Mouse (Mus musculus) granulocyte monocyte progenitor cell, adult 5-6 weeks (primary cell): Measurements from ENCODE around the gene Zfp563. TPM values are rescaled to one million over a fixed set of nuclear protein-coding genes. Genes with fewer than 3 reads are reported as not detected.

ENCODE experiments used
- ATAC-seq: replicated peaks from 2 replicates; pipeline ENCODE4 v1.8.0; 2016; ENCODE audit warnings: mild to moderate bottlenecking, moderate TSS enrichment, inconsistent platforms; ENCODE audit not compliant: poor library complexity, severe bottlenecking
- total RNA-seq, 2 experiments: library from RNA; stranded (forward) in 1 of 2; stranded (reverse) in 1 of 2; fragments of 200-712, 200-1000 nt in 1 of 2; fragments of >200 nt in 1 of 2; fragmentation: Nextera tagmentation in 1 of 2; gene quantifications; 2 replicates each; pipeline ENCODE4 v1.2.3; 2014 to 2017

Zfp563 gene
- total RNA-seq (2014; fragmentation: Nextera tagmentation) (1.2 and 12.9 TPM in 2 replicates), total RNA-seq (2017) (1.6 and 3.3 TPM in 2 replicates)

GRCm38 (mm10) chr17:33089220-33089949 lies at the start of gene Zfp563:
Gene Zfp563 (plus strand): TSS chr17:33089310.
- ATAC-seq, result peak; percentile 90

- no peak for ATAC-seq
These were observed 30.3 kb upstream of the Zfp563 start for GRCm38 (mm10) chr17:33058791-33059190.

DNA sequence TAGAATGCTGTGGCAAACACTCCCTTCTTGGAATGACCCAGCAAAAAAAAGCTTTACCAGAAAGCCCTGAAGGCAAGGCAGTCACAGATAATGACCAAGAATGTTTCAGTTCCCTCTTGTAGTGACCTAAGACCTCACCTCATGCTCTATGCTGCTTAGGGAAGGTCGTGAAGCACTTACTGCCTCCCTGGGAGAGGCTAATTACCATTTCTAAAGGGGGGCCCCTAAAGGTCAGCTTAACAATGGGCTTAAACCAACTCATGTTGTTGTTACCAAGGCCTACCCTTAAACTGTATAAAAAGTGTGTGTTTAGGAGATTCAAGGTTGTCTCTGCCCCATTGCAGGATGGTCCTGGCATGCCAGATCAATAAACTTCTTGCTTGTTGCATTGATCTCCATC lies 26.1 kb upstream of the Zfp563 start:
- ATAC-seq, result no peak

DNA sequence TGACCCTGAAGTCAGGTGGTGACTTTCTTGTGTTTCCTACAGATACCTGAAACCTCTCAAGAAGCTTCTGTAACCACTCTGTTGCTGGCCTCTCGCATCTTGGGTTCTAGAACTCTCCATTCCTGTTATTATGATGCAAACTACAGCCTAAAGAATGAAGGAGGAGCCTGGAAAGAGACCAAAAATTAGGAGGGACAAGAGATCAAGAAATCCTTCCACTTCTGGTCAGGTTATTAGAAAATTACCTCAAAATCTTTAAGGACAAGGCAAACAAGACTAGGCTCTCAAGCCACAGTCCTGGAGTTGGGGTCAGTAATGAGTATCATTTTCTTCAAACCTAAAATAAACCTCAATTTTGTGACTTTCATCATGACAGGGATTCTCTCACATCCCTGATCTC lies 21.2 kb upstream of the Zfp563 start, which contains the start of gene 4921501E09Rik:
TSS of gene 4921501E09Rik (minus strand) at position 101 of the 400 bp plus-strand sequence.
- ATAC-seq, result no peak

DNA sequence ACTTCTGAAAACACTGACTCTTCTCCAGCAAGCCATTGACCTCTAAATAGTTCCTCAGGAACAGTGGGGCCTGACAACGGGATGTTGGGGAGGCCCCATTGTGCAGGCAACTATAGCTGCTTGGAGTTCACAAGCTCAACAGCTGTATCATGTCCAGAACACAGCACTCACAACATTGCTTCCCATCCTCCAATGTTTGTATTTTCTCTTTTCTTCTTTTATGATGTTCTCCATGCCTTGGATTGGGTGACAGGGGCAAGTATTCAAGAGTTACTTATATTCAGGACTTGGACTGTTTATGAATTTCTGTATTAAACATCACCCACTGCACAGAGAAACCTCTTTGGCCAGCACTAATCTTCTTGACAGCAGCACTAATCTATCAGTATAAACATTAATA lies 2.5 kb downstream of the Zfp563 start:
- ATAC-seq, result no peak

DNA sequence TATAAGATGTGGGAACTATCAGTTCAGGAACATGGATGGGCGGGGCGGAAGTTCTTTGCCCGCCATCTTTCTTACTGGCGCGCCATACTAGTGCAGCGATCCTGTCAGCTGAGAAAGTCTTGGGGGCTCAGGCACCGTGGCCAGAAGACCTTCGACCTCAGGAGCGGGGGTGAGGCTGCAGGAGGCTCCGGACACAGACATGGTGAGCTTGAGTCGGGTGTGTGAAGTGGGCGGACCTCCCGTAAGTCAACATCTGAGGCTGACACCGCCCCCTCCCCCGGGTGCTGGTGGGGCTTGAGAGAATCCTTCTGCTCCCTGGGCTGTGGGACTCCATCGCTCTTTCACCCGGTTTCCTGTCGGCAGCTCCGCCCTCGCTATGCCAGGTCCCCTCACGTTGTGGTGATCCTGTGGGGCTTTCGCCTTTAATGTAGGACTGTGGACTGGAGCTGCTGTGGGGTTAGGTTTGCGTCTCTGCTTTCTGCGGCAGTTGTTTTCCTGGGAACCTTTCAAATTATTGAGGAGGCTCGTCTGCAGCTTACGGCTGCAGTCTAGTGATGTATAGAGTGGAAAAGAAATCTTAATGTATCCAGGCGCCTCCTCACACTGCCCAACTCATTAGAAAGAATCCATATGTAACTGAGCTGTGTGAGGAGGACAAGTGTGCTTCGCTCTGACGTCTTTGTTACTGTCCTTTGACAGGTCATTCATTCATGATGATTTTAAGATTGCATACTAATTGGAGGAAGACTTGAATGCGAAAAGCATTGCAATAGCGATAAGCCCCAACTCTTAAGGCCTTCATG lies 3.5 kb downstream of the Zfp563 start:
- ATAC-seq, result peak; percentile 67

- ATAC-seq, result no peak
These were observed 8.3 kb downstream of the Zfp563 start for GRCm38 (mm10) chr17:33097396-33097795.

- no peak for ATAC-seq
These were observed 35.4 kb downstream of the Zfp563 start for GRCm38 (mm10) chr17:33124546-33124945.

DNA sequence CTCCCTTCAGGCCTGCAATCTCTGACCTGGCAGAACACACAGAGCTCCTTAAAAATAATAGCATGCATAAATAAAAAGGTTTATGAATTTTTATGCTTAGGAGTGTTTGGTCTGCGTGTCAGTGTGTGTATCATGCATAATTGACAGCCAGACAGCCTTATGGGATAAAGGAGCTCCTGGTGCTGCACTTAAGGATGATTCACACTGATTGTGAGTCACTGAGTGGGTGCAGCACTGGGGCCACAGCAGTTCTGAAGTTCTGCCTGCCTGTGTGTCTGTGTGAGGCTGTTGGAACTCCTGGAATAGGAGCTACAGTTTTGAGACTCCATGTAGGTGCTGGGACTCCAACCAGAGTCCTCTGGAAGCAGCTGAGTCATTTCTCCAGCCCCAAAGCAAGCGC lies 37.1 kb downstream of the Zfp563 start:
- no peak for ATAC-seq

DNA sequence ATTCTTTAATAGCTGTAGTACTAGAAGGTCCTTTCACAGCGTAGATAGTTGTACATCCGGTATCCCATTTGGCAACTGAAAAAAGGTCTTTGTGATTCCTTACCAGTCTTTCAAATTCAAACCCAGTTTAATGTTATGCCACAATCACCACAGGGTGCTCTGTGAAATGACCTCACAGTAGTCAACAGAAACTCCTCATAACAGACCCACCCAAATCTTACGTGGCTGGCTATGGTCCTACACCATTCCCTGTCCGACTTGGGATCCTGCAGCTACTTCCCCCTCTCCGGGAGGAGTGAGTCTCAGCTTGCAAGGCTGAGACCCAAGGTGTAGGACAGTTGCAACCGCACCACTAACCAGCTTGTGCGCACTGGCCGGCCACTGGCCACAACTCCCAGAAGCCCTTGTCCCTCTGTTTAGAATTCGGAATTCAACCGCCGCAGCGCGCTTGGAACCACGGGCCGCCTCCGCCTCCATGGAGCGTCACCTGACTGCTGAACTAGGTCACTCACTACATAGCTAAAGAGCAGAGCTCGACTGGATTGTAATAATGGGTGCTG lies 50.2 kb downstream of the Zfp563 start, which contains the start of gene Morc2b:
TSS of gene Morc2b (minus strand) at position 423 of the 560 bp plus-strand sequence.
- no peak for ATAC-seq

Other genes starting within 250 kb of the Zfp563 start
- 2.3 and 6.2 TPM in 2 replicates for gene Zfp870, start 197.7 kb upstream of the Zfp563 start, total RNA-seq (2014; fragmentation: Nextera tagmentation)
- 2.5 and 5.9 TPM in 2 replicates for gene Zfp870, start 197.7 kb upstream of the Zfp563 start, total RNA-seq (2017)
- gene Cyp4f14, start 172.0 kb upstream of the Zfp563 start, total RNA-seq (2014; fragmentation: Nextera tagmentation), result not detected in 2 replicates
- gene Cyp4f14, start 172.0 kb upstream of the Zfp563 start, total RNA-seq (2017), result not detected in 2 replicates
- gene Cyp4f13, start 141.9 kb upstream of the Zfp563 start, total RNA-seq (2014; fragmentation: Nextera tagmentation), result 10.3 and 15.2 TPM in 2 replicates
- 8.5 and 12.9 TPM in 2 replicates for gene Cyp4f13, start 141.9 kb upstream of the Zfp563 start, total RNA-seq (2017)
- 9.7 and 15.5 TPM in 2 replicates for gene Zfp472, start 123.5 kb upstream of the Zfp563 start, total RNA-seq (2014; fragmentation: Nextera tagmentation)
- 15.9 and 19.6 TPM in 2 replicates for gene Zfp472, start 123.5 kb upstream of the Zfp563 start, total RNA-seq (2017)
- 7.4 and 8.9 TPM in 2 replicates for gene Zfp952, start 96.2 kb upstream of the Zfp563 start, total RNA-seq (2014; fragmentation: Nextera tagmentation)
- gene Zfp952, start 96.2 kb upstream of the Zfp563 start, total RNA-seq (2017), result 10.3 and 10.9 TPM in 2 replicates
- 3.2 TPM in 2 replicates for gene Zfp763, start 55.9 kb upstream of the Zfp563 start, total RNA-seq (2014; fragmentation: Nextera tagmentation)
- gene Zfp763, start 55.9 kb upstream of the Zfp563 start, total RNA-seq (2017), result 11.2 and 14.5 TPM in 2 replicates
- not detected in 2 replicates for gene 4921501E09Rik, start 21.3 kb upstream of the Zfp563 start, total RNA-seq (2014; fragmentation: Nextera tagmentation)
- gene 4921501E09Rik, start 21.3 kb upstream of the Zfp563 start, total RNA-seq (2017), result not detected in 2 replicates
- gene Morc2b, start 50.4 kb downstream of the Zfp563 start, total RNA-seq (2014; fragmentation: Nextera tagmentation), result not detected in 2 replicates
- gene Morc2b, start 50.4 kb downstream of the Zfp563 start, total RNA-seq (2017), result not detected in 2 replicates
- gene Olfr55, start 79.1 kb downstream of the Zfp563 start, total RNA-seq (2014; fragmentation: Nextera tagmentation), result not detected in 2 replicates
- not detected in 2 replicates for gene Olfr55, start 79.1 kb downstream of the Zfp563 start, total RNA-seq (2017)
- gene Olfr239, start 102.0 kb downstream of the Zfp563 start, total RNA-seq (2014; fragmentation: Nextera tagmentation), result not detected in 2 replicates
- not detected in 2 replicates for gene Olfr239, start 102.0 kb downstream of the Zfp563 start, total RNA-seq (2017)
- not detected in 2 replicates for gene Olfr1564, start 132.4 kb downstream of the Zfp563 start, total RNA-seq (2014; fragmentation: Nextera tagmentation)
- gene Olfr1564, start 132.4 kb downstream of the Zfp563 start, total RNA-seq (2017), result not detected in 2 replicates
- 10.4 and 15.0 TPM in 2 replicates for gene Zfp955a, start 165.8 kb downstream of the Zfp563 start, total RNA-seq (2014; fragmentation: Nextera tagmentation)
- 15.6 and 18.9 TPM in 2 replicates for gene Zfp955a, start 165.8 kb downstream of the Zfp563 start, total RNA-seq (2017)
- gene Olfr63, start 175.4 kb downstream of the Zfp563 start, total RNA-seq (2014; fragmentation: Nextera tagmentation), result not detected in 2 replicates
- gene Olfr63, start 175.4 kb downstream of the Zfp563 start, total RNA-seq (2017), result not detected in 2 replicates
- 5.9 and 6.4 TPM in 2 replicates for gene Zfp955b, start 200.2 kb downstream of the Zfp563 start, total RNA-seq (2014; fragmentation: Nextera tagmentation)
- 7.2 and 9.9 TPM in 2 replicates for gene Zfp955b, start 200.2 kb downstream of the Zfp563 start, total RNA-seq (2017)